Mouse (Mus musculus) intestine, embryonic 16.5 days (tissue): ENCODE data around the gene Gbx2. TPM values are rescaled to one million over a fixed set of nuclear protein-coding genes. Genes with fewer than 3 reads are reported as not detected.

Experiments
- ATAC-seq: fragments of 200-750 bp; cut with Nextera tagmentation; 2 replicates; pipeline ENCODE4 v1.8.0; 2017; ENCODE audit warnings: moderate TSS enrichment, moderate library complexity
- H3K27ac ChIP-seq: fragments of 300-500 bp; sonication (generic); 2 replicates; pipeline ENCODE4 v1.5.1; 2014; ENCODE audit warnings: mild to moderate bottlenecking, low read length
- H3K27me3 ChIP-seq: fragments of 300-500 bp; sonication (generic); replicated peaks from 2 replicates; pipeline ENCODE4 v1.6.1; 2014; ENCODE audit warnings: low read length, control low read depth, mixed read lengths; ENCODE audit not compliant: control insufficient read depth, insufficient read depth
- H3K36me3 ChIP-seq: fragments of 300-500 bp; sonication (generic); 2 replicates; pipeline ENCODE4 v1.6.1; 2014; ENCODE audit warnings: low read length, control low read depth; ENCODE audit not compliant: control insufficient read depth, insufficient read depth
- H3K4me1 ChIP-seq: fragments of 300-500 bp; sonication (generic); 2 replicates; pipeline ENCODE4 v1.6.1; 2014; ENCODE audit warnings: low read length, control low read depth, mixed read lengths; ENCODE audit not compliant: control insufficient read depth, insufficient read depth
- H3K4me2 ChIP-seq: fragments of 300-500 bp; sonication (generic); 2 replicates; pipeline ENCODE4 v1.6.1; 2014; ENCODE audit warnings: low read depth, low read length, control low read depth
- H3K4me3 ChIP-seq: fragments of 300-500 bp; sonication (generic); 2 replicates; pipeline ENCODE4 v1.5.1; 2014; ENCODE audit warnings: mild to moderate bottlenecking, low read length
- H3K9ac ChIP-seq: fragments of 300-500 bp; sonication (generic); 2 replicates; pipeline ENCODE4 v1.6.1; 2014; ENCODE audit warnings: low read depth, low read length
- H3K9me3 ChIP-seq: fragments of 300-500 bp; sonication (generic); 2 replicates; pipeline ENCODE4 v1.6.1; 2016; ENCODE audit warnings: low read length, control low read depth; ENCODE audit not compliant: control insufficient read depth
- WGBS: fragments of 180-500 bp; shearing (Covaris S2); extraction: QIAGEN DNeasy Blood & Tissue Kit; methylation state at CpG from one replicate; pipeline ENCODE4 v1.1.7; 2014; 5-methylcytosine and 5-hydroxymethylcytosine counted together
- polyA plus RNA-seq: library from polyadenylated mRNA; unstranded; fragments of >200 nt; fragmentation: Nextera tagmentation; extraction: Ambion mirVana; gene quantifications from 2 replicates; pipeline ENCODE4 v1.2.1, GENCODE M21; 2015

Gbx2 gene
- polyA plus RNA-seq, 1 experiment from 2014 or later = 0.09 TPM

DNA sequence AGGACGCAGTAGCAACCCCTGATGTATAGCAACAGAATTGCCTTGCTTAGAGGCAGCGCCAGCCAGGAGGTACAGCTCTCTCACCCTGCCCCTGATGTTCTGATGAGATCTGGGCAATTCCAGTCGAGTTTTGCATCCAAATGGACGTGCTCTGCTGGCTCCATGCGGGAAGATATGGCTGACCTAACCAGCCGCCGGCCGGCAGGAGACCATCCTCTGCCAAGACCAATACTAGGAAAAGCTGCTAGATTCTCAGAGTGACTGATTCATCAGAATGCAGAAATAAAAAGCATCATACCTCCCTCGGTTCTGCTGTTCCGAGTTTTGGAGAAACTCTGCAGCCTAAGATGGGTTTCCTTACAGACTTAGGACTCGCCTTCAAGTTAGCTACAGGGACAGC is 52.5 kb downstream of the Gbx2 start:
- no peaks in the 10 kb centered on the region for H3K9me3 ChIP-seq
- no peak for ATAC-seq
- 86% methylated on average over 11 of the region's 11 CpGs for WGBS

More for the DNA sequence above, 52.5 kb downstream of the Gbx2 start:
- Histone ChIP-seq H3K36me3 (no peaks in the 10 kb centered on the region), H3K4me1 (peaks cover 4% of the 10 kb centered on the region; the same call in 1 of the 2 replicates), H3K27me3 (no peaks in the 10 kb centered on the region), H3K9ac (no peak overlapping the region), H3K4me3 (no peak overlapping the region), H3K4me2 (no peak overlapping the region), H3K27ac (no peak overlapping the region)

Other genes with a start within 250 kb of the Gbx2 start
- gene Asb18, start 83.5 kb upstream of the Gbx2 start, polyA plus RNA-seq = not detected in 2 replicates
- 0.15 TPM in 1 of 2 replicates, not detected in the other for gene Iqca, start 222.2 kb upstream of the Gbx2 start, polyA plus RNA-seq